Mouse (Mus musculus): ENCODE results near the gene Rps18.

GRCm38 (mm10) chr17:33924577-33925283, 31.1 kb downstream of the Rps18 start:
- peak; percentile 80 for TF ChIP-seq CTCF (IDR thresholded peaks at IDR 0.05; ENCODE audit: low read depth)
- no peak for TF ChIP-seq EP300 (IDR thresholded peaks at IDR 0.05; ENCODE audit: low read depth)
